Mouse (Mus musculus) CD4-positive, CD25-positive, alpha-beta regulatory T cell (primary cell): ENCODE measurements around the gene Cenpi. TPM values are rescaled to one million over a fixed set of nuclear protein-coding genes. Genes with fewer than 3 reads are reported as not detected.

Experiments
- polyA plus RNA-seq: library from polyadenylated mRNA; unstranded; fragments of 100-300 nt; shearing (Covaris generic); gene quantifications from one replicate; pipeline ENCODE4 v1.2.1, GENCODE M21; 2017

Cenpi gene
- 1.2 TPM for polyA plus RNA-seq

DNA sequence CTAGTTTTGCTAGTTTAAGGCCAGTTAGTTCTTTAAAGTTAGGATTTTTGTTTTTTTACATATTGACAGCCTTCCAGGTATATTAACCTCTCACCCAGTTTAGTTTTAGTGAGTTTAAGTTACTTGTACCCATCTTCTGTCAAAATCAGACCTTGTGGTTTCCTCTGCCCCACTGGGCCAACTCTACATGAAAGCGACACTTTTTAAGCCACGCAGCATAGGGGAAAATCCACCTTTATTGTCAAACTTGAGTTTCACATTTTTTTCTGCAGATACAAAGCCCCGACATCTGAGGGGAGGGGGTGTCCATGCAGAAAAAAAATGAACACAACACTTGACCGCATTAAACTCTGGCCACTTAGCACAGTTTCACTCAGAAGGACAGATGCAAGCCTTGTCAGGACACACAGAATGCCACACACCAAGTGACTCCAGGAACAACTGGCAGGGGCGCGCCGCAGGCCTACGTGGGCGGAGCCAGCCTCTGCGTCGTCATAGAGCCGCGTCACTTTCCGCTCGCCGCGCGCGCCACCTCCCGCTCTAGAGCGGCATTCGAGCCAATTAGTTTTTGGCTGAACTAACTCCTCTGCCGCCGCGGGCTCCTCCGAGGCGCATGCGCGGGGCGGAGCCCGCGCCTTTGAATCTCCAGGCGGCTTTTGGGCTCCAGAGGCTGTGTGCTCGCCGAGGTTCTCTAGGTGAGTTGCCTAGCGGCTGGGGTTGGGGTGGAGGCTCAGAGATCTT lies at the start of gene Cenpi:
Cenpi (plus strand) TSS at position 551 of the 741 bp plus-strand sequence.

DNA sequence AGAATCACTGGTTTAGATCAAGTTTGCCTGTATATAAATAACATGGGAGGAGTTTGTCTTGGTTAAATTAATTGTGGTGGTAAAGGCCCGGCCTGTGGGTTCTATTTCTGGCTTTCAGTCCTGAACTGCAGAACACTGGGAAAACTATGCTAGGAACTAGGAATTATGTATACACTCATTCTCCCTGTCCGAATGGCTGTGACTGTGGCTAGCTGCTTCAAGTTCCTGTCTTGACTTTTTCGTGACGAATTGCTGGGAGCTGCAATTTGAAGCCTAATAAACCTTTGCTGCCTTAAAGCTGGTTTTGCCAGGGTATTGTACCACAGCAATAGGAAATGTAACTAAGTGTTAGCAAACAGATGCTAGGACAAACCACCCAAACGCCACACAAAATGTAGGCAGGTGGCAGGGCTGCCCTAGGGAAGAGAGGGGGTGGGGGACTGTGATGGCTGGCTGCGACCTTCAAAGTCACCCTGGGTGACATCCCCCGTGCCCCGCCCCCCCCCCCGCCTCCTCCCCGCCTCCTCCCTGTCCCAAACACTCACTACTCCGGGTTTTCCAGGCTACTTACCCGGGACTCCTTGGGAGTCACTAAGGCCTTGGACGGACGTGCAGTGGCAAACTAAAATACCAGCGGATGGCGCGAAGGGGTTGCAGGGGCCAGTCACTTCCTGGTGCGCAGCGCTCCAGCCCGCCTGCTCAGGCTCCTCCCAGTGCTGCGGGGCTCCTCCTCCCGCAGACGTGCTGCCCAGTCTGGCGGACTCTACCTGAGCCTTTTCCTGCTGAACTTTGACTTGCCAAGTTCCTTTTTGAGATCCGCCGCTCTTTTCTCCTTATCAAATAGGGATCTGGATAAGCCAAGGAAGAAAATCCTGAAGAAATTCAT lies 31.4 kb upstream of the Cenpi start, which contains the start of gene Trmt2b:
Trmt2b (minus strand) TSS at position 710 of the 886 bp plus-strand sequence.

DNA sequence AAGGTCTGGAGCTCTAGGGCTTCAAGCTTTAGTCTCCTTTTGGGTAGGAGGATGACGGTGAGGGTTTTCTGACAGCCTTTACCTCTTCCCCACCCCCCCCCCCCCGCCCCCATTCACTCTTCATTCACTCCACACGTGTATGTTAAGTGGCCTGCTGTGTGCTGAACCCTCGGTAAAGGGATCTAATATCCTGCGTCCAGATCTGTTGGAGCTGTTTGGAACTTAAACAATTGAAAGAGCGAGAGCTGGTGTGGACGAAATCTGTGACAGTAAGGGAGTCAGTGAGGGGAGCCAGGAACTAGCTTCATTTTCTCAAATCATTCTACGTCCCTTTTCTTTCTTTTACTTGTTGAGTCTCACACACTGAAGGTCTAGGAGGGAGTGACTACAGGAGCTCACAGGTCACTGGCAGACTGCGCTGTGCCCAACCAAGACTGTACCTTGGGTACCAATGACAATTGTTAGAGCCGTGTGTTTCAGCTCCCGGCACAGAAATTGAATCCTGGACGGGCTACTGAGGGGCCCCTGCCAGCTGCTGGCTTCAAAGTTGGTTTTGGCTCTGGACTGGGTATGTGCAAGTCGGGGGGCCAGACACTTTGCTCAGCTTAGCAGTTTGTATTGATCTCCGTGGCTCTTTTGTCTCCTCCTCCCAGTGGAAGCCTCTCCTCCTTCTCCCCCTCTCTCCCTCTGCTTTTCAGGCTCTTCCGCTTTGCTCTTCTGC lies 96.1 kb downstream of the Cenpi start, which contains the start of gene Drp2:
Drp2 (plus strand) TSS at position 689 of the 721 bp plus-strand sequence.

Other genes starting within 250 kb of the Cenpi start
- gene Cstf2, start 248.9 kb upstream of the Cenpi start, polyA plus RNA-seq, result 48.9 TPM
- gene Xkrx, start 146.0 kb upstream of the Cenpi start, polyA plus RNA-seq, result 6.7 TPM
- gene Arl13a, start 120.6 kb upstream of the Cenpi start, polyA plus RNA-seq, result not detected
- gene Nox1, start 86.1 kb upstream of the Cenpi start, polyA plus RNA-seq, result 0.72 TPM
- gene Trmt2b, start 31.1 kb upstream of the Cenpi start, polyA plus RNA-seq, result 29.7 TPM
- 0.30 TPM for gene Tmem35a, start 12.9 kb upstream of the Cenpi start, polyA plus RNA-seq
- gene Drp2, start 96.5 kb downstream of the Cenpi start, polyA plus RNA-seq, result 0.04 TPM
- gene Taf7l, start 168.4 kb downstream of the Cenpi start, polyA plus RNA-seq, result not detected
- 46.8 TPM for gene Timm8a1, start 233.8 kb downstream of the Cenpi start, polyA plus RNA-seq